Mouse (Mus musculus) ES-Bruce4 (cell line): ENCODE measurements at regions not wholly inside any gene's neighbourhood (a gene's known extent, or its start where the extent isn't known, plus 50 kb on each side); places are given as distances from the start of the nearest gene placed in this dataset.
A peak's percentile ranks its signal among the peaks of the same experiment; 100 is the strongest.
"Not testable (repeated sequence)": the region's sequence is repeated elsewhere in the genome, so short reads cannot be mapped to it uniquely, and the experiment has no call there.

Experiments used
- H3K27ac ChIP-seq: 2 replicates; pipeline ENCODE4 v1.5.1; 2012; ENCODE audit warnings: low read length, inconsistent platforms; ENCODE audit not compliant: insufficient read depth
- H3K27me3 ChIP-seq: 2 replicates; pipeline ENCODE4 v1.6.1; 2012; ENCODE audit warnings: mild to moderate bottlenecking, low read length, inconsistent platforms; ENCODE audit not compliant: control insufficient read depth, poor library complexity, insufficient read depth, severe bottlenecking
- H3K36me3 ChIP-seq: 2 replicates; pipeline ENCODE4 v1.6.1; 2012; ENCODE audit warnings: inconsistent platforms, mild to moderate bottlenecking, low read length, moderate library complexity; ENCODE audit not compliant: control insufficient read depth, poor library complexity, insufficient read depth, severe bottlenecking
- H3K4me1 ChIP-seq: one replicate; pipeline ENCODE4 v1.8.1; 2011; ENCODE audit warnings: low read length; ENCODE audit not compliant: control insufficient read depth, insufficient read depth
- H3K4me3 ChIP-seq: 2 replicates; pipeline ENCODE4 v1.5.1; 2011; ENCODE audit warnings: low read depth, mild to moderate bottlenecking, low read length
- H3K9ac ChIP-seq: 2 replicates; pipeline ENCODE4 v1.6.1; 2012; ENCODE audit warnings: low read depth, mild to moderate bottlenecking, inconsistent platforms; ENCODE audit not compliant: poor library complexity, severe bottlenecking
- H3K9me3 ChIP-seq: replicated peaks from 2 replicates; pipeline ENCODE4 v1.6.1; 2012; ENCODE audit warnings: mild to moderate bottlenecking, low read length, inconsistent platforms; ENCODE audit not compliant: control insufficient read depth, poor library complexity, insufficient read depth, severe bottlenecking
- CTCF ChIP-seq: IDR thresholded peaks from one replicate; pipeline ENCODE4 v1.8.1; 2011; ENCODE audit warnings: low read depth, low read length
- EP300 ChIP-seq: IDR thresholded peaks from 2 replicates; pipeline ENCODE4 v1.6.1; 2011; ENCODE audit warnings: low read depth, low read length; ENCODE audit not compliant: insufficient read depth
- POLR2A ChIP-seq: IDR thresholded peaks from one replicate; pipeline ENCODE4 v1.8.1; 2011; ENCODE audit warnings: low read length; ENCODE audit not compliant: insufficient read depth

DNA sequence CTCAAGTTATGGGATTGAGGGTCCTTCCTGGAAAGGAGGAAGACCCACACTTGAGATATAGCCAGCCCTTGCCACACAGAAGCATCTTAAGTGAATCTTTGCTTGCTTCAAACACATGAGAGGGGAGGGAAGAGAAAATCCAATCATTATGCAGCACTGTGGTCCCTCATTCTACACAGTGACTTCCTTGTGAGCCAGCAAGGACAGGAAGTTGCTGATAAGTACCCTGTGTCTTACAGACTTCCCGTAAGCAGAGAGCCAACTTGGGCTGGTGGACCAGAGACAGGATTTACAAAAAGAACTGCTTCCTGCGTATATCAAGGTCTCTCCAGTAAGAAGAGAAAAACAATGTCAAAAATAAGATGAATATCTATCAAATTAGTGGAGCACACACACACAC lies 78.1 kb upstream of the Xcl1 start:
- Histone ChIP-seq H3K9me3 (no peaks in the 10 kb centered on the region), H3K4me3 (no peak overlapping the region), H3K27ac (no peak overlapping the region), H3K36me3 (no peaks in the 10 kb centered on the region), H3K27me3 (no peaks in the 10 kb centered on the region), H3K4me1 (no peaks in the 10 kb centered on the region), H3K9ac (no peak overlapping the region)
- TF ChIP-seq EP300 (no peak), POLR2A (no peak), CTCF (no peak)

- Histone ChIP-seq H3K4me1 (no peaks in the 10 kb centered on the region), H3K27me3 (no peaks in the 10 kb centered on the region), H3K27ac (no peak overlapping the region), H3K36me3 (no peaks in the 10 kb centered on the region), H3K4me3 (no peak overlapping the region), H3K9me3 (no peaks in the 10 kb centered on the region), H3K9ac (no peak overlapping the region)
- TF ChIP-seq EP300, result no peak
- no peak for TF ChIP-seq CTCF
- no peak for TF ChIP-seq POLR2A
These were observed 77.0 kb upstream of the Xcl1 start for GRCm38 (mm10) chr1:165012376-165012775.

GRCm38 (mm10) chr1:164999515-164999914 lies 64.2 kb upstream of the Xcl1 start:
- H3K27ac ChIP-seq, result no peak overlapping the region
- H3K4me1 ChIP-seq, result no peaks in the 10 kb centered on the region
- H3K27me3 ChIP-seq, result no peaks in the 10 kb centered on the region

DNA sequence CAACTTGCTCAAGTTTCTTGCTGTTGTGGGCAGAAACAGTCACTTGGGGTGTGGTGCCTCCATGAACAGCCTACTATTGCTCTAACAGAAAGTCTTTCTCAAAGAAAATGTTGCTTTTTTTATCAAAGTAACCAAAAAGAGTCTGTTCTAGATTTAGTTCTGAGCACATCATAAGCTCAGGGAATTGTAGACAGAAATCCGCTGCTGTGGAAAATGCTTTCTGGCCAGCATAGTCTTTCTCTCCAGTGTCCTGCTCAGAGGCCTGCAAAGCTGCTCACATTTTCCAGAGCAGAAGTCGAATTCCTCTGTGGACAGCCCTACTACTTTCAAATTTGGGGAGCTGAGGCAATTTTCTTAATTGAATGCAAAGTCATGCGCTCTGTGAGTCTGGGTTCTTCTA lies 63.3 kb upstream of the Xcl1 start:
- TF ChIP-seq CTCF, result no peak
- no peak for TF ChIP-seq EP300
- TF ChIP-seq POLR2A, result no peak
- Histone ChIP-seq H3K27me3 (no peaks in the 10 kb centered on the region), H3K4me3 (no peak overlapping the region), H3K27ac (no peak overlapping the region), H3K9ac (no peak overlapping the region), H3K36me3 (no peaks in the 10 kb centered on the region), H3K9me3 (no peaks in the 10 kb centered on the region), H3K4me1 (no peaks in the 10 kb centered on the region)

More at GRCm38 (mm10) chr1:164999515-164999914, 64.2 kb upstream of the Xcl1 start:
- Histone ChIP-seq H3K4me3 (no peak overlapping the region), H3K9me3 (no peaks in the 10 kb centered on the region), H3K36me3 (no peaks in the 10 kb centered on the region), H3K9ac (no peak overlapping the region)
- TF ChIP-seq EP300 (no peak), CTCF (peak; percentile 63), POLR2A (no peak)

GRCm38 (mm10) chr1:164997660-164998059 lies 62.3 kb upstream of the Xcl1 start:
- no peaks in the 10 kb centered on the region for H3K4me1 ChIP-seq
- no peak overlapping the region for H3K4me3 ChIP-seq
- H3K36me3 ChIP-seq, result no peaks in the 10 kb centered on the region
- TF ChIP-seq CTCF, result no peak
- H3K9me3 ChIP-seq, result no peaks in the 10 kb centered on the region
- no peak overlapping the region for H3K27ac ChIP-seq
- no peaks in the 10 kb centered on the region for H3K27me3 ChIP-seq
- no peak overlapping the region for H3K9ac ChIP-seq

DNA sequence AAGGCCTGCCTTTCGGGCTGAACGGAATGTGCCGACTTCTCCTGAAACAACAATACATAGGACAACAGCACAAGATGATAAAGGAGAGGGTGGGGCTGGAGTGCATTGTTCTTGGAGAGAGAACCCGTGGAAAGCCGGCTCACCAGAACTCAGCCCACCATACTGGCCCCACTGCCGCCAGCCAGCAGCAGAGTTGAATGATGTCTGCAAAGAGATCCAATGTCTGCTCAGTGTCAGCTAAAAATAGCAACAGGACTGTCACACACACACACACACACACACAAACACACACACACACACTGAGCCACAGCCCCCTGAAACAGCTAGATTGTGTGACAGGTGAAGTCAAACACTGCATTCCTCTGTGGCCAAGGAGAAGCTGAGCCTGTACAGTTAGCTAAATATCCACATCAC lies 58.9 kb upstream of the Xcl1 start:
- no peaks in the 10 kb centered on the region for H3K36me3 ChIP-seq
- no peaks in the 10 kb centered on the region for H3K27me3 ChIP-seq
- H3K4me1 ChIP-seq, result no peaks in the 10 kb centered on the region
- H3K9me3 ChIP-seq, result no peaks in the 10 kb centered on the region
- no peak overlapping the region for H3K27ac ChIP-seq
- H3K9ac ChIP-seq, result no peak overlapping the region
- no peak overlapping the region for H3K4me3 ChIP-seq
- no peak for TF ChIP-seq CTCF
- no peak for TF ChIP-seq EP300
- no peak for TF ChIP-seq POLR2A

DNA sequence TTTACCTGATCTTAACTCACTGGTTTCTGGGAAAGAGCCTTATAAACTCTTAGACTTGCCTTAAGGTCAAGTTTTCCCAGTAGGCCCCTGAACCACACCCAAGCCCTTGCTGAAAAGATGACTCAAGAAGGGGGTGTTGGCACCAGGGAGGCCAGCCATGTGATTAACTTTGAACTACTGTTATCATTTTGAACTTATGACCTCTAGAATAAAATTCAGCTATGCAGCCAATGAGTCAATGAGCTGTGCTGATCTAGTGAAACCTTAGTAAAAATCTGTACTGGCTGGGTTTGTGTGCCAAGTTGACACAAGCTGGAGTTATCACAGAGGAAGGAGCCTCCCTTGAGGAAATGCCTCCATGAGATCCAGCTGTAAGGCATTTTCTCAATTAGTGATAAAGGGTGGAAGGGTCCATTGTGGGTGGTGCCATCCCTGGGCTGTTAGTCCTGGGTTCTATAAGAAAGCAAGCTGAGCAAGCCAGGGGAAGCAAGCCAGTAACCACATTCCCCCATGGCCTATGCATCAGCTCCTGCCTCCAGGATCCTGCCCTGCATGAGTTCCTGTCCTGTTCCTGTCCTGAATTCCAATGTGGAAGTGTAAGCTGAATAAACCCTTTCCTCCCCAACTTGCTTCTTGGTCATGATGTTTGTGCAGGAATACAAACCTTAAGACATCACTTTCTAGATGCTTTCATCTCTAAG lies 58.0 kb upstream of the Xcl1 start:
- H3K27me3 ChIP-seq, H3K9ac ChIP-seq, H3K9me3 ChIP-seq, H3K36me3 ChIP-seq, H3K4me1 ChIP-seq, H3K4me3 ChIP-seq, H3K27ac ChIP-seq: not testable (repeated sequence)
